Mouse (Mus musculus): ENCODE measurements around the gene Ncam1. TPM values are rescaled to one million over a fixed set of nuclear protein-coding genes. Genes with fewer than 3 reads are reported as not detected.

Gene Ncam1
- polyA plus RNA-seq, 1 experiment: 9.3 TPM

- no peak for DNase-seq (ENCODE audit: low read depth)
Measured at GRCm38 (mm10) chr9:49509628-49510027, 289.1 kb downstream of the Ncam1 start.

GRCm38 (mm10) chr9:49509094-49509493 lies 289.6 kb downstream of the Ncam1 start:
- DNase-seq (ENCODE audit: low read depth): no peak

GRCm38 (mm10) chr9:49507829-49508585 lies 290.7 kb downstream of the Ncam1 start:
- DNase-seq (ENCODE audit: low read depth): no peak

GRCm38 (mm10) chr9:49504658-49505057 lies 294.1 kb downstream of the Ncam1 start:
- DNase-seq (ENCODE audit: low read depth): no peak

GRCm38 (mm10) chr9:49502245-49502644 lies 296.5 kb downstream of the Ncam1 start:
- DNase-seq (ENCODE audit: low read depth): no peak

- DNase-seq (ENCODE audit: low read depth): no peak
Measured at GRCm38 (mm10) chr9:49499878-49500277, 298.8 kb downstream of the Ncam1 start.

GRCm38 (mm10) chr9:49493979-49494649 lies 304.6 kb downstream of the Ncam1 start:
- DNase-seq (ENCODE audit: low read depth): no peak

GRCm38 (mm10) chr9:49490609-49491008 lies 308.1 kb downstream of the Ncam1 start:
- DNase-seq (ENCODE audit: low read depth): no peak

- DNase-seq (ENCODE audit: low read depth): no peak
Measured at GRCm38 (mm10) chr9:49488912-49489895, 309.5 kb downstream of the Ncam1 start.

GRCm38 (mm10) chr9:49488258-49488657 lies 310.5 kb downstream of the Ncam1 start:
- no peak for DNase-seq (ENCODE audit: low read depth)

- DNase-seq (ENCODE audit: low read depth): no peak
Measured at GRCm38 (mm10) chr9:49487657-49487943, 311.1 kb downstream of the Ncam1 start.

GRCm38 (mm10) chr9:49486805-49487656 lies 311.7 kb downstream of the Ncam1 start:
- DNase-seq (ENCODE audit: low read depth): no peak

GRCm38 (mm10) chr9:49485892-49486311 lies 312.8 kb downstream of the Ncam1 start, which contains the start of gene Ttc12:
Ttc12 (minus strand) TSS chr9:49486225.
- DNase-seq (ENCODE audit: low read depth): no peak

- no peak for DNase-seq (ENCODE audit: low read depth)
Measured at GRCm38 (mm10) chr9:49485250-49485891, 313.4 kb downstream of the Ncam1 start.

- no peak for DNase-seq (ENCODE audit: low read depth)
Measured at GRCm38 (mm10) chr9:49483316-49483715, 315.4 kb downstream of the Ncam1 start.

- DNase-seq (ENCODE audit: low read depth): no peak
Measured at GRCm38 (mm10) chr9:49472126-49472525, 326.6 kb downstream of the Ncam1 start.

- no peak for DNase-seq (ENCODE audit: low read depth)
Measured at GRCm38 (mm10) chr9:49470946-49471345, 327.8 kb downstream of the Ncam1 start.

- no peak for DNase-seq (ENCODE audit: low read depth)
Measured at GRCm38 (mm10) chr9:49470006-49470405, 328.7 kb downstream of the Ncam1 start.

- DNase-seq (ENCODE audit: low read depth): no peak
Measured at GRCm38 (mm10) chr9:49456136-49456535, 342.6 kb downstream of the Ncam1 start.

GRCm38 (mm10) chr9:49452396-49452795 lies 346.3 kb downstream of the Ncam1 start:
- DNase-seq (ENCODE audit: low read depth): no peak
